Mouse (Mus musculus) myocyte (in vitro differentiated cells): ENCODE measurements around the gene St8sia1.

Source experiments
- MAX ChIP-seq: IDR thresholded peaks from one replicate; pipeline ENCODE4 v1.6.1; 2011; ENCODE audit warnings: low read depth, mild to moderate bottlenecking, control low read depth
- MYOD1 ChIP-seq, 3 experiments: IDR thresholded peaks; one replicate each; pipeline ENCODE4 v1.6.1; 2011; ENCODE audit warnings: control low read depth in 2 of 3, low read depth in 2 of 3, mild to moderate bottlenecking in 2 of 3, moderate library complexity in 1 of 3; ENCODE audit not compliant: insufficient read length in 2 of 3, control insufficient read depth in 1 of 3
- MYOG ChIP-seq, 3 experiments: IDR thresholded peaks; one replicate each; pipeline ENCODE4 v1.6.1; 2011; ENCODE audit warnings: control low read depth in 2 of 3, low read depth in 2 of 3, mild to moderate bottlenecking in 2 of 3; ENCODE audit not compliant: insufficient read length in 2 of 3, control insufficient read depth in 1 of 3, insufficient read depth in 1 of 3
- POLR2A ChIP-seq: IDR thresholded peaks from one replicate; pipeline ENCODE4 v1.6.1; 2011; ENCODE audit warnings: low read depth, mild to moderate bottlenecking, control low read depth, moderate library complexity; ENCODE audit not compliant: insufficient read length
- POLR2AphosphoS2 ChIP-seq: IDR thresholded peaks from one replicate; pipeline ENCODE4 v1.6.1; 2011; ENCODE audit warnings: low read depth, control low read depth; ENCODE audit not compliant: insufficient read length
- REST ChIP-seq: IDR thresholded peaks from one replicate; pipeline ENCODE4 v1.6.1; 2011; ENCODE audit warnings: mild to moderate bottlenecking, control low read depth, moderate library complexity; ENCODE audit not compliant: insufficient read depth, insufficient read length
- SRF ChIP-seq: IDR thresholded peaks from one replicate; pipeline ENCODE4 v1.6.1; 2011; ENCODE audit warnings: low read depth; ENCODE audit not compliant: control insufficient read depth, insufficient read length
- USF1 ChIP-seq: IDR thresholded peaks from one replicate; pipeline ENCODE4 v1.6.1; 2011; ENCODE audit warnings: low read depth, mild to moderate bottlenecking, control low read depth, moderate library complexity

GRCm38 (mm10) chr6:142990516-142990915 lies 26.3 kb upstream of the St8sia1 start:
- TF ChIP-seq POLR2A = no peak
- no peak for TF ChIP-seq MYOD1 (IDR thresholded peaks at IDR 0.05; ENCODE audit: control insufficient read depth in 1 of 3, insufficient read length in 2 of 3, low read depth in 2 of 3)
- TF ChIP-seq USF1 = no peak
- TF ChIP-seq MAX = no peak
- no peak for TF ChIP-seq REST
- TF ChIP-seq POLR2AphosphoS2 = no peak
- TF ChIP-seq MYOG (IDR thresholded peaks at IDR 0.05; ENCODE audit: control insufficient read depth in 1 of 3, insufficient read depth in 1 of 3, insufficient read length in 2 of 3, low read depth in 2 of 3) = no peak
- TF ChIP-seq SRF = no peak
